Mouse (Mus musculus): ENCODE results near the gene Egflam. TPM values are rescaled to one million over a fixed set of nuclear protein-coding genes. Genes with fewer than 3 reads are reported as not detected.

Egflam gene
- polyA plus RNA-seq, 1 experiment from 2014 or later: 15.8 TPM

GRCm38 (mm10) chr15:7340703-7341309 lies 57.4 kb downstream of the Egflam start:
- ATAC-seq (ENCODE audit: low read depth): no peak
- no peak overlapping the region for H3K27ac ChIP-seq (replicated peaks)
- no peak overlapping the region for H3K4me2 ChIP-seq
- H3K9ac ChIP-seq: no peak overlapping the region
- H3K4me3 ChIP-seq: no peak overlapping the region
- no peaks in the 10 kb centered on the region for H3K4me1 ChIP-seq (replicated peaks)
- no peaks in the 10 kb centered on the region for H3K27me3 ChIP-seq
- 65% methylated on average over 5 of the region's 5 CpGs for WGBS
- no peaks in the 10 kb centered on the region for H3K36me3 ChIP-seq
- no peaks in the 10 kb centered on the region for H3K9me3 ChIP-seq

GRCm38 (mm10) chr15:7334517-7335298 lies 63.5 kb downstream of the Egflam start:
- H3K9ac ChIP-seq: no peak overlapping the region
- H3K36me3 ChIP-seq: no peaks in the 10 kb centered on the region
- no peak overlapping the region for H3K4me2 ChIP-seq
- no peak overlapping the region for H3K4me3 ChIP-seq
- WGBS: 83% methylated on average over 11 of the region's 11 CpGs
- H3K9me3 ChIP-seq: no peaks in the 10 kb centered on the region
- H3K4me1 ChIP-seq (replicated peaks): no peaks in the 10 kb centered on the region
- H3K27ac ChIP-seq (replicated peaks): no peak overlapping the region
- H3K27me3 ChIP-seq: no peaks in the 10 kb centered on the region
- ATAC-seq (ENCODE audit: low read depth): no peak

GRCm38 (mm10) chr15:7332875-7333274 lies 65.3 kb downstream of the Egflam start:
- 90% methylated on average over 1 of the region's 1 CpGs for WGBS
- H3K4me1 ChIP-seq (replicated peaks): no peaks in the 10 kb centered on the region

GRCm38 (mm10) chr15:7322599-7323311 lies 75.4 kb downstream of the Egflam start:
- no peak overlapping the region for H3K4me2 ChIP-seq
- no peak overlapping the region for H3K4me3 ChIP-seq
- ATAC-seq (ENCODE audit: low read depth): no peak
- no peak overlapping the region for H3K9ac ChIP-seq
- no peaks in the 10 kb centered on the region for H3K36me3 ChIP-seq
- 90% methylated on average over 2 of the region's 2 CpGs for WGBS
- H3K27me3 ChIP-seq: no peaks in the 10 kb centered on the region
- no peaks in the 10 kb centered on the region for H3K4me1 ChIP-seq (replicated peaks)
- no peak overlapping the region for H3K27ac ChIP-seq (replicated peaks)
- no peaks in the 10 kb centered on the region for H3K9me3 ChIP-seq

More at GRCm38 (mm10) chr15:7332875-7333274, 65.3 kb downstream of the Egflam start:
- no peak overlapping the region for H3K27ac ChIP-seq (replicated peaks)
- no peak for ATAC-seq (ENCODE audit: low read depth)
- no peaks in the 10 kb centered on the region for H3K36me3 ChIP-seq
- H3K9me3 ChIP-seq: no peaks in the 10 kb centered on the region
- no peak overlapping the region for H3K4me3 ChIP-seq
- no peaks in the 10 kb centered on the region for H3K27me3 ChIP-seq
- H3K9ac ChIP-seq: no peak overlapping the region
- no peak overlapping the region for H3K4me2 ChIP-seq

GRCm38 (mm10) chr15:7320901-7321300 lies 77.3 kb downstream of the Egflam start:
- Histone ChIP-seq H3K36me3 (no peaks in the 10 kb centered on the region), H3K27ac (replicated peaks) (no peak overlapping the region), H3K4me3 (no peak overlapping the region), H3K4me1 (replicated peaks) (no peaks in the 10 kb centered on the region), H3K27me3 (no peaks in the 10 kb centered on the region), H3K9me3 (no peaks in the 10 kb centered on the region), H3K9ac (no peak overlapping the region), H3K4me2 (no peak overlapping the region)
- ATAC-seq (ENCODE audit: low read depth): no peak
- WGBS: 28% methylated on average over 4 of the region's 4 CpGs

- Histone ChIP-seq H3K27me3 (no peaks in the 10 kb centered on the region), H3K27ac (replicated peaks) (no peak overlapping the region), H3K36me3 (no peaks in the 10 kb centered on the region), H3K4me1 (replicated peaks) (no peaks in the 10 kb centered on the region), H3K9me3 (no peaks in the 10 kb centered on the region), H3K4me2 (no peak overlapping the region), H3K4me3 (no peak overlapping the region), H3K9ac (no peak overlapping the region)
- WGBS: 82% methylated on average over 9 of the region's 9 CpGs
- ATAC-seq (ENCODE audit: low read depth): peak; percentile 27; the same call in 1 of the 2 replicates
Observed at GRCm38 (mm10) chr15:7315539-7315938, 82.7 kb downstream of the Egflam start.

GRCm38 (mm10) chr15:7308711-7309110 lies 89.5 kb downstream of the Egflam start:
- no peaks in the 10 kb centered on the region for H3K4me1 ChIP-seq (replicated peaks)
- H3K36me3 ChIP-seq: no peaks in the 10 kb centered on the region
- no peak overlapping the region for H3K27ac ChIP-seq (replicated peaks)
- 73% methylated on average over 4 of the region's 4 CpGs for WGBS
- ATAC-seq (ENCODE audit: low read depth): no peak
- H3K27me3 ChIP-seq: no peaks in the 10 kb centered on the region
- H3K9me3 ChIP-seq: no peaks in the 10 kb centered on the region
- no peak overlapping the region for H3K9ac ChIP-seq
- no peak overlapping the region for H3K4me3 ChIP-seq
- no peak overlapping the region for H3K4me2 ChIP-seq

GRCm38 (mm10) chr15:7299892-7300291 lies 98.3 kb downstream of the Egflam start:
- Histone ChIP-seq H3K36me3 (no peaks in the 10 kb centered on the region), H3K4me1 (replicated peaks) (no peaks in the 10 kb centered on the region), H3K9ac (no peak overlapping the region), H3K27ac (replicated peaks) (no peak overlapping the region), H3K4me2 (no peak overlapping the region), H3K27me3 (no peaks in the 10 kb centered on the region), H3K4me3 (no peak overlapping the region), H3K9me3 (no peaks in the 10 kb centered on the region)
- no peak for ATAC-seq (ENCODE audit: low read depth)
- 87% methylated on average over 1 of the region's 1 CpGs for WGBS

- Histone ChIP-seq H3K9ac (no peak overlapping the region), H3K4me1 (replicated peaks) (no peaks in the 10 kb centered on the region), H3K27ac (replicated peaks) (no peak overlapping the region), H3K36me3 (no peaks in the 10 kb centered on the region), H3K4me3 (no peak overlapping the region), H3K27me3 (no peaks in the 10 kb centered on the region), H3K4me2 (no peak overlapping the region), H3K9me3 (no peaks in the 10 kb centered on the region)
- ATAC-seq (ENCODE audit: low read depth): no peak
- 100% methylated on average over 1 of the region's 1 CpGs for WGBS
Observed at GRCm38 (mm10) chr15:7295199-7295598, 103.0 kb downstream of the Egflam start.

GRCm38 (mm10) chr15:7292854-7293253 lies 105.3 kb downstream of the Egflam start:
- no peak overlapping the region for H3K27ac ChIP-seq (replicated peaks)
- H3K4me3 ChIP-seq: no peak overlapping the region
- H3K9ac ChIP-seq: no peak overlapping the region
- H3K4me2 ChIP-seq: no peak overlapping the region
- no peaks in the 10 kb centered on the region for H3K27me3 ChIP-seq
- no peaks in the 10 kb centered on the region for H3K4me1 ChIP-seq (replicated peaks)
- no peak for ATAC-seq (ENCODE audit: low read depth)
- H3K36me3 ChIP-seq: no peaks in the 10 kb centered on the region
- H3K9me3 ChIP-seq: no peaks in the 10 kb centered on the region

- no peak for ATAC-seq (ENCODE audit: low read depth)
- whole genome bisulfite sequencing: 74% methylated on average over 4 of the region's 4 CpGs
- H3K9me3 ChIP-seq: no peaks in the 10 kb centered on the region
- H3K9ac ChIP-seq: no peak overlapping the region
- H3K4me1 ChIP-seq (replicated peaks): no peaks in the 10 kb centered on the region
- H3K36me3 ChIP-seq: no peaks in the 10 kb centered on the region
- H3K27me3 ChIP-seq: no peaks in the 10 kb centered on the region
- H3K4me2 ChIP-seq: no peak overlapping the region
- no peak overlapping the region for H3K27ac ChIP-seq (replicated peaks)
- no peak overlapping the region for H3K4me3 ChIP-seq
Observed at GRCm38 (mm10) chr15:7290003-7290402, 108.2 kb downstream of the Egflam start.

- Histone ChIP-seq H3K27ac (replicated peaks) (no peak overlapping the region), H3K4me3 (no peak overlapping the region), H3K27me3 (no peaks in the 10 kb centered on the region), H3K9ac (no peak overlapping the region), H3K4me2 (no peak overlapping the region), H3K4me1 (replicated peaks) (no peaks in the 10 kb centered on the region), H3K9me3 (no peaks in the 10 kb centered on the region), H3K36me3 (no peaks in the 10 kb centered on the region)
- WGBS: 70% methylated on average over 14 of the region's 14 CpGs
- no peak for ATAC-seq (ENCODE audit: low read depth)
Observed at GRCm38 (mm10) chr15:7289516-7289915, 108.7 kb downstream of the Egflam start.
